Mouse (Mus musculus) lung, adult 10 weeks (tissue): ENCODE measurements around the gene Ugt2a2. TPM values are rescaled to one million over a fixed set of nuclear protein-coding genes. Genes with fewer than 3 reads are reported as not detected.

Experiments
- polyA plus RNA-seq: library from polyadenylated mRNA; stranded (reverse); fragments of 350-450 nt; fragmentation: Illumina TruSeq; extraction: RNeasy Lipid Tissue Mini Kit (QIAGEN cat#74804); gene quantifications from one replicate; pipeline ENCODE4 v1.2.3, GENCODE M21; 2014; ENCODE audit warnings: low read depth, low replicate concordance; ENCODE audit not compliant: insufficient read depth

Gene Ugt2a2
- polyA plus RNA-seq: not detected

GRCm38 (mm10) chr5:87482160-87482559 is at the start of gene Ugt2a2:
Ugt2a2 (minus strand) TSS chr5:87482260.

GRCm38 (mm10) chr5:87490771-87491170 is 8.7 kb upstream of the Ugt2a2 start, which contains the start of gene Ugt2a1:
Ugt2a1 (minus strand) TSS chr5:87490871.

GRCm38 (mm10) chr5:87486706-87487105 is 4.6 kb upstream of the Ugt2a2 start, which contains the start of gene Gm43638:
Gm43638 (minus strand) TSS chr5:87486806.

GRCm38 (mm10) chr5:87424041-87424440 is 58.0 kb downstream of the Ugt2a2 start, which contains the start of gene Ugt2b38:
Ugt2b38 (minus strand) TSS chr5:87424203.

Other genes with a start within 250 kb of the Ugt2a2 start
- not detected for gene Ugt2b37, start 227.5 kb downstream of the Ugt2a2 start, polyA plus RNA-seq
- not detected for gene Ugt2a3, start 145.1 kb downstream of the Ugt2a2 start, polyA plus RNA-seq
- gene Ugt2b38, start 58.1 kb downstream of the Ugt2a2 start, polyA plus RNA-seq: not detected
- gene Gm43638, start 4.5 kb upstream of the Ugt2a2 start, polyA plus RNA-seq: not detected
- not detected for gene Ugt2a1, start 8.6 kb upstream of the Ugt2a2 start, polyA plus RNA-seq
- gene Sult1b1, start 55.9 kb upstream of the Ugt2a2 start, polyA plus RNA-seq: not detected
- 14.3 TPM for gene Sult1d1, start 86.8 kb upstream of the Ugt2a2 start, polyA plus RNA-seq
- gene Sult1e1, start 109.3 kb upstream of the Ugt2a2 start, polyA plus RNA-seq: not detected
- not detected for gene Csn1s1, start 183.9 kb upstream of the Ugt2a2 start, polyA plus RNA-seq
- gene Csn2, start 217.4 kb upstream of the Ugt2a2 start, polyA plus RNA-seq: not detected